Mouse (Mus musculus) adrenal gland, adult 18-20 months (tissue): ENCODE measurements around the gene Gm43064. TPM values are rescaled to one million over a fixed set of nuclear protein-coding genes. Genes with fewer than 3 reads are reported as not detected.
"Not testable (repeated sequence)": the region's sequence is repeated elsewhere in the genome, so short reads cannot be mapped to it uniquely, and the experiment has no call there.

Experiments
- DNase-seq, 2 experiments: peaks; one replicate each; pipeline ENCODE4 v3.0.0; 2021 to 2022; ENCODE audit warnings: low spot score in 2 of 2
- total RNA-seq, 2 experiments: library from RNA; stranded (reverse); gene quantifications; 1 replicate in 1 of 2; 2 replicates in 1 of 2; pipeline ENCODE4 v1.2.3; 2021

The Gm43064 gene
- total RNA-seq, 2 experiments from 2014 or later = 0.13 to 0.43 TPM

DNA sequence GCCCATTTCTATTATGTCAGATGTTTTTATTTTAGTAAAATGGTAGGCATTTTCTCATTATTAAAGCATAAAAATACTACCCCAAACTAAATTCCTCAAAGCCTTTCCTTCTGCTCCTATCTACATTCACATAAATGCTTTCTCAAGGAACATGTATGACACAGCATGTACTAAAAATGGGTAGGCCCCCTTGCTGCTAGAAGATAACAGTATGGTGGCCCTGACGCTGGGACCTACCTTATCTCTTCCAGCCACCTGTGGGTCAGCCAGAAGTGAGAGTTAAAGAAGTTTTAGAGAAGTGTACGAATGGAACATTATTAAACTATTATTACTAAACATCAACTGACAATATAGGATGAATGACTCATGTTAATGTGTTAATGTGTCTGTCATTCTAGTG lies 9.9 kb upstream of the Gm43064 start:
- DNase-seq = no peak

DNA sequence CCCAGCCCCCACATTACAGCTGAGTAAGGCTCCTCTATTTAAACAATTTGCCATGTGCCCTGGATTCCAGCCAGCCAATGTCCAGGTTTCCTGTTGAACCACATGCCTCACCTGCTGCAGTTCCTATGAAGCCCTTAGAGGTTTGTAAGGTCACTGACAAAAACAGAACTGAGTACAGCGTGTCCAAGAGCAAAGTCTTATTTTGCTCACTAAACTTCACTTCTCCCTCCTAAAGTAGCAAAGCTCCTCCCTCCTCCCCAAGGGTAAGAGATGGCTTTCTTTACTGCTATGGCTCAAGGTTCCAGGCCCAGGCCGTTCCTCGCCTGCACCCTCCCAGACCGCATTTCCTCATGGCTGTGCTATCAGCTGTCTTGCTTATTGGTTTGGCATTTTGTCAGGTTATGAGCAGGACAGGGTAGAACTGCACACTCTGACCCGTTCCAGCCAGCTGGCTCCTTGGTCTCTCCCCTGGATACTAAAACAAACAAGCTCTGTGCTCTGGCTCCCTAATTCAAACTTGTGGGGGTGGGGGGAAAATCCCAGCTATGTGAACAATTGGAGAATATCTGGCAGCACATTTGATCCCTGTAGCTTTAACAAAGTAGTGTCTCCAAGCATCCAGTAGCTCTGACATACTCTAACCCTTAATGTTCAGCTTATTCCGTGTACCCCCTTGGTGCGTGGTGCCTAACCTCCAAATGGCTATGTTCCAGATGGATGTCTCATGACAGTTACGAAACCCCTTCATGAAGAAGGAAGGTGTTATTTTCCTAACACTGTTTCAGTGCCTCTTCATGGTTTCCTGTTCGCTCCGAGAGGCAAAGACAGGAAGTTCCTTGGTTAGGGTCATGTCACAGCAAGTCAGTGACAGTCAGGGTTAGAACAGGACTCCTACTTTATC lies 7.5 kb upstream of the Gm43064 start:
- peak; percentile 49 to 52 for DNase-seq

- no peak for DNase-seq
These were observed 6.5 kb upstream of the Gm43064 start for GRCm38 (mm10) chr3:103802861-103803260.

- no peak for DNase-seq
These were observed 3.7 kb upstream of the Gm43064 start for GRCm38 (mm10) chr3:103805671-103806070.

DNA sequence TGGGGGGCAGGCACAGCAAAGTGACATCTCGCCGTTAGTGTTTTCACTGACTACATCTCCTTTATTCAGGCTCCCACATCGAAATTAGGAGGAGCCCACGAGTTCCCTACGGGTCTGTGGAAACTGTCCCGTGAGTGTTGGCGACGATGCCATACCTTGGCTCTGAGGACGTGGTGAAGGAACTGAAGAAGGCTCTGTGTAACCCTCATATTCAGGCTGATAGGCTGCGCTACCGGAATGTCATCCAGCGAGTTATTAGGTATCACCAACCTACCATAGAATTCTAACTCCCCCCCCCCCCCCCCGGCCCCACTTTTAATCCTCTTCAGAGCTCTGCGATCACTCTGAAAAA lies 402 bp downstream of the Gm43064 start:
- DNase-seq = no peak

DNA sequence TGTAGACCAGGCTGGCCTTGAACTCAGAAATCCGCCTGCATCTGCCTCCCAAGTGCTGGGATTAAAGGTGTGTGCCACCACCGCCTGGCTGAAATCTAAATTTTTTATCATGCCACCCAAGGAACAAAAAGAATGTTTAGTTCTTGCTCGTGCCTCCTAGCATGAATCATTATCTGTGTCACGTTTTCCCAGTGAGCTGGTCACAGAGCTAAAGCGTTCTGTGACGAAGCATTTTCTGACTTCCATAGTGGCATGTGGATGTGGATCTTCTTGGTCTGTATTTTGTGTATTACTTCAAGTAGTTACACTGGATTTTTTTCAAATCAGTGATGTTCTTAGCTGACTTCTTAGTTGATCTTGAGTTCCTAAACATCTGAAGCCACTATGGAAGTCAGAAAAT lies 1.6 kb downstream of the Gm43064 start:
- no peak for DNase-seq

GRCm38 (mm10) chr3:103827548-103827947 lies 18.2 kb downstream of the Gm43064 start:
- DNase-seq = no peak

DNA sequence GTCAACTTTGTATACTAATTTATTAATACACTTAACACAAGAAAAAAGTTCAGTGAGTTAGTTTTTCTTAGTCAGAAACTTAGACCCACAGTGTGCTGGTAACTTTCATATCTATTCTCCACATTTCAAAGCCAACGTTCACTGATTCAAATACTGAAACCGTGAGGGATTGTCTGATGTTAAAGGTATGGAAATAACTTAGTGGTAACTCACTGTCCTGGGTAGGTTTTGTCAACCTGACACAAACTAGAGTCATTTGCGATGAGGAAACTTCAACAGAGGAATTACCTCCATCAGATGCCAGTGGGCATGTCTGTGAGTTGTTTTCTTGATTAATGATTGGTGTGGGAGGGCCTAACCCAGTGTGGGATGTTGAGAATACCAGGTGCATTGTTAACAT lies 19.7 kb downstream of the Gm43064 start:
- DNase-seq = no peak

DNA sequence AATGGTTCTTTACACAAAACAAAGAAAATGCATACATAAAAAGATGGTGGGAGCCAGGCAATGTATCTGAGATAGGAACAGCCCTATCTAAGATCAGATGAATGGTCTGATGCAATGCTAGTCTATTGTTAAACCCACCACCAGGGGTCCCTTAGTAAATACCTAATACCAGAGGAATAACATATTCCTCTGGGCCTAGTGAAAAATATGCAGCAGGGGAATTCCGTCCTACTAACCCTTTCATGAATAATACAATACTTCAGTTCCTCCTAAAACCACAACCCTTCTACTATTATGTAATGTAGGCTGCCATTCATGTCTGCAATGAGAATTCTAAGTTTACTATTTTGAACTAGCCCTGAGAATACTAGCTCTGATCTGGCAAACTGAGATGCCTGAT lies 21.3 kb downstream of the Gm43064 start:
- not testable (repeated sequence) for DNase-seq

DNA sequence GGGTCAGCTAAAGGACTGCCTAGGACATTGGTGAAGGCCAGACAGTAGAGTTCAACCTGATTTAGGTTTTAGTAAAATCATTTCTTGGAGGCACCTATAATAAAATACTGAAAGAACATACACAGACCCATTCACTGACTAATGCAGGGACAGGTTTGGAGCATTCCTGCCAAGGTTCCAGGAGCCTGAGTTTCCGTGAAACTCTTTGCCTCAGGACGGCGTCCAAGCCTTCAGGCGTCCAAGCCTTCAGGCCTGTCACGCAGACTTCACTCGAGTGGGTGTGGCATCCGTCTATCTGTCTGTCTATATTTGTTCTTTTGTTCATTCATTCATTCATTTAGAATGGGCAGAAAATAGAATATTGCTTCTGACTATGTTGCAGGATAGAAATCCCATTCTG lies 21.8 kb downstream of the Gm43064 start:
- no peak for DNase-seq

- DNase-seq = no peak
These were observed 23.1 kb downstream of the Gm43064 start, which contains the start of gene Bcl2l15 for GRCm38 (mm10) chr3:103832426-103832825. TSS of gene Bcl2l15 (plus strand) at chr3:103832601.

- no peak for DNase-seq
These were observed 24.6 kb downstream of the Gm43064 start for GRCm38 (mm10) chr3:103834001-103834400.

DNA sequence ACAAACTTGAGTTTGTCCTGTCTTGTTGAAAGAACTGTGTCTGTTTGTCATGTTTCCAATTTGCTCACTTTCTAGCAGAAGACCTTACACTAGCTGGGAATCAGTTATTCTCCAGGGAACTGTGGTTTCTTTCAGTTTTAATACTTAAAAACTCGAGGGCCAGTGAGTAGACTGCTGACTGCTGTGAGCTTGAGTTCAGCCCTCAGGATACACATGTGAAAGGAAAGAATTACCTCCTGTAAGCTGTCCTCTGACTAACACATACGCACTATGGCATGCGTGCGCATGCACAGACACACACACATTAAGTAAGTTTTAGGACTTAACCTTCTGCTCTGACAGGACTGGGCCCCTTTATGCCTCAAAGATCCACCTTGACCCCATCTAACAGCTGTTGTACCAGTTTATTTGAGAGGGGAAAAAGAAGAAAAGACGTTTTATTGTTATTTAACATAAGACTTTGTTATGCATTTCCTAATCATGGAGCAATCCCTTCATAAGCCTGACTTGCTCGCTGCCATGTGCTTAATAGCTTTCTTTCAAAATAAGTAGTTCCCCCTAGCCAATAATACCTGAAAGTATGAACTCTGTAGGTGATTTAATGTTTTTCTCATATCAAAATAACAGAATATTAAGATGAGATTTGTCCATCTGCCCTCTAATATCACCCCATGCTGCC lies 26.0 kb downstream of the Gm43064 start:
- DNase-seq = no peak

- DNase-seq = no peak
These were observed 26.6 kb downstream of the Gm43064 start for GRCm38 (mm10) chr3:103835951-103836310.

DNA sequence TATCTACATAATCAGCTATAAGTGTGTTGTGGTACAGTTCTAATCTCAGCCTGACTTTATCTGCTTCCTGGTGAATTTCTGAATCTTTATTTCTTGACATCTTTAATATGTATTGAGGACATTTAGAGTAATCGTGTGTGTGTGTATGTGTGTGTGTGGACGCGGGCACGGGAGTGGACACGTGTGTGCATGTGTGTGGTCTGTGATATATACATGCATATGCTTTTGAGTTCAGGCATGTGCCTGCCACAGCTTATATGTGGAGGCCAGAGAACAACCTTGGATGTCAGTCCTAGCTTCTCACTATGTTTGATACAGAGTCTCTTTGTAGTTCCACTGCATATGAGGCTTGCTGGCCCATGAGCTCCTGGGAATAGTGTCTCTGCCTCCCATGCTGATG lies 27.1 kb downstream of the Gm43064 start:
- no peak for DNase-seq

DNA sequence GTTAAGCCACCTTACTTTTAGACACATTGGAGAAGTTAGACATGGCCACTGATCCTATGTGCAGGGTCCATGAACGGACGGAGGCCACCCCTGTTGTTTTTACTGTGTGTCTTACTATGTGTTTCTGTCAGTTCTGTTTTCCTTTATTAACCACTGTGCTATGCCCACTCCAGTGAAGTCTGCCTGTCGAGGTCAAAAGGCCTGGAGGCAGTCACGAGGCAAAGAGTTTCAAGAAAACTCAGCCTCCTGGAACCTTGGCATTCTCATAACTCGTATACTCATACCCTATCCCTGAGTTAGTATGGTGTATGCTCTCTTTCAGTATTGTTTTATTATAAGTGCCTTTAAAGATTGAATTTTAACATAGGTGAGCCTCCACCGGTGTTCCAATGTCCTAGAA lies 30.3 kb downstream of the Gm43064 start:
- DNase-seq = no peak

- DNase-seq = not testable (repeated sequence)
These were observed 30.8 kb downstream of the Gm43064 start for GRCm38 (mm10) chr3:103840195-103840594.

GRCm38 (mm10) chr3:103840946-103841345 lies 31.6 kb downstream of the Gm43064 start:
- not testable (repeated sequence) for DNase-seq

DNA sequence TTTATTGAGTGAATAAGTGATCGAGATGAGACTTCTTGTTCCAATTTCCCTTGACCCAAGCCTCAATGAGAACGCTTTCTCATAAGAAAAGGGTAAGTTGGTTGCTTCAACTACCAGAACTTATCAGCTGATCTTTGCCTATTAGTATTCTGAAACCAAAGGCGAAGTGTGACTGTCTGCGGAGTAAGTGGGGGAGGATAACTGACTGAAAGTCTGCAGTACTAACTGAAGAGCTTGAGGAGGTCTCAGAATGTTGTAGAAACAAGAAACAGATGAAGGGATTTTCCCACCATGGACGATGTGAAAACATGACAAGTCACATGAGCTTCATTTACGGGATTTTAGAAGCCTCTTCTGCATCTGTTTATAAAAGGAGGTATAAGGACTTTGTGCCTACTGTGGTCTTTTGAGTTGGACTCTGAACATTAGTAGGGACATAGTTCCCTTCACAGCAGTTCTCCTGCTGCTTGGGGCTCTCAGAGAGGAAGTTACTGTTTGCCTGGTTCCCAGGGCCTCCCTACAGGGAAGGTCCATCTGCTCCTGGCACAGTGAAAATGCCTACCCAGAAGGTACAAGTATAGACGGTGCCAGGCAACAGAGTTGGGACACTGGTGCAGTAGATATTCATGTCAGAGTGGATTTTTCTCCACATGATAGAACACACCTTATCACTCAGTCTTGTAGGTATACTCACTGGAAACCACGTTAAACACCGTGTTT lies 41.4 kb downstream of the Gm43064 start:
- no peak for DNase-seq

DNA sequence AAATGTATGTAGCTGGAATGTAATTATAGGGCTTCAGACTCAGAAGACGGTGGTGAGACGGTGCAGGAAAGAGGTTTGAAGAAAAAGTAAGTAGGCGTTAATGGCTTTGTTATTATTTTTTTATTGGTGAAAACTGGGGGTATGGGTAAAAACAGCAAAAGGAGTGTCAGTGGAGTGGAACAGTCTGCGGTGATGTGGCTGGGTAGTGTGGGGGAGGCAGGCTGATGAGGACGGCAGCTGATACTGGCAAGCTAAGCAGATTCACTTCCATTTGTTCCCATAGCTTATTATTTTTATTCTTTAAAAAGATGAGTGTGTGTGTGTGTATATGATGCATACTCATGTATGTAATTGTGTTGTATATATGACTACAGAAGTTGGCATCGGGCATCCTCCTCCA lies 42.1 kb downstream of the Gm43064 start:
- no peak for DNase-seq

DNA sequence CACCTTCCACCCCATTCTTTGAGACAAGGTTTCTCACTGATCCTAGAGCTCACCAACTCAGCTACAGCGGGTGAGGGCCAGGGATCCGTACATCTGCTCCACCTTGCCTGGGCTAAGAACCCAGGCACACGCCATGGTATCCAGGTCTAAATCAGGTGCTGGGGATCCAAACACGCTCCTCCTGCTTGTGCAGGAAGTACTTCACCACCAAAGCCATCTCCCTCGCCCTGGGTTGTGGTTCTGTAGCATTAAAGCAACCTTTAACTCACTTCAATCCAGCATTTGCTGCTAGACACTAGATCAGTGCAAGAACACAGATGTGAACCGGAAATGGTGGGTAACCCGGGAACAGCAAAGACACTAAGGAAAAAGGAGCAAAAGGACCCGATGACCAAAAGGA lies 42.5 kb downstream of the Gm43064 start:
- DNase-seq = no peak
